Mouse (Mus musculus): Measurements from ENCODE around the gene Gm5617. TPM values are rescaled to one million over a fixed set of nuclear protein-coding genes. Genes with fewer than 3 reads are reported as not detected.

The Gm5617 gene
- 10 to 100 TPM; 17.8 to 19.1 TPM for total RNA-seq (2023)

GRCm38 (mm10) chr9:48494817-48495547 lies at the start of gene Gm5617, which contains the start of gene Rbm7:
Gene Gm5617 (plus strand): TSS chr9:48495442.
Gene Rbm7 (minus strand): TSS chr9:48495299.

GRCm38 (mm10) chr9:48480411-48481213 lies 14.6 kb upstream of the Gm5617 start, which contains the start of gene Rexo2:
Gene Rexo2 (minus strand): TSS chr9:48480623.

Other genes starting within 250 kb of the Gm5617 start
- 1 to 10 TPM in 1 of 2 experiments, under 1 TPM in 1; 0.99 to 1.2 TPM for gene Nxpe2, start 142.0 kb upstream of the Gm5617 start, total RNA-seq (2023)
- gene Rexo2, start 14.8 kb upstream of the Gm5617 start, total RNA-seq (2023): 100 to 1,000 TPM in 1 of 2 experiments, 10 to 100 TPM in 1; 95.5 to 114 TPM
- gene Rbm7, start 143 bp upstream of the Gm5617 start, total RNA-seq (2023): 100 to 1,000 TPM; 100 to 107 TPM
- not detected for gene Nnmt, start 109.7 kb downstream of the Gm5617 start, total RNA-seq (2023)